In genomic region chr2:5768946-5769345, GRCm38 (mm10) we compare ENCODE assay signal across 29 mouse cellular contexts. TPM values are rescaled to one million over a fixed set of nuclear protein-coding genes. Genes with fewer than 3 reads are reported as not detected.
DNase-seq lines count a peak whose midpoint lies in the region; ATAC-seq and TF ChIP-seq lines count a peak whose summit lies in the region.
"Had no signal": no experiment of that assay in that cellular context is flagged by ENCODE, and none has a peak within 500 bp of the region (broad histone marks: within the 10 kb centered on the region; RNA-seq: fewer than 3 reads in every experiment).

No protein-coding gene starts in this region.

- TF ChIP-seq CTCF in stomach, postnatal 0 days (IDR thresholded peaks at IDR 0.05; ENCODE audit: low read depth) = no peak

- TF ChIP-seq EP300 in stomach, postnatal 0 days (optimal IDR thresholded peaks at IDR 0.05) = no peak

- no peak overlapping the region for H3K9ac ChIP-seq in stomach, embryonic 15.5 days
- no peak overlapping the region for H3K9ac ChIP-seq in stomach, postnatal 0 days (ENCODE audit: low read length)
- H3K9ac ChIP-seq in midbrain, embryonic 16.5 days (ENCODE audit: low read depth, low read length) = no peak overlapping the region
- H3K9ac ChIP-seq: embryonic facial prominence, embryonic 13.5 days; embryonic facial prominence, embryonic 15.5 days; forebrain, embryonic 12.5 days had no signal

- H3K79me2 ChIP-seq in macrophage (ENCODE audit: inconsistent target) = no peaks in the 10 kb centered on the region

- H3K27me3 ChIP-seq in stomach, embryonic 15.5 days (replicated peaks) = no peaks in the 10 kb centered on the region
- no peaks in the 10 kb centered on the region for H3K27me3 ChIP-seq in stomach, postnatal 0 days (ENCODE audit: control insufficient read depth, insufficient read depth, low read length)
- no peaks in the 10 kb centered on the region for H3K27me3 ChIP-seq in midbrain, embryonic 16.5 days (ENCODE audit: control insufficient read depth, insufficient read depth, low read depth, low read length)
- H3K27me3 ChIP-seq: CH12.LX; embryonic facial prominence, embryonic 13.5 days; embryonic facial prominence, embryonic 15.5 days; forebrain, embryonic 12.5 days had no signal

- no peak overlapping the region for H3K4me2 ChIP-seq in stomach, embryonic 15.5 days
- no peak overlapping the region for H3K4me2 ChIP-seq in stomach, postnatal 0 days (replicated peaks; ENCODE audit: low read depth)
- H3K4me2 ChIP-seq in midbrain, embryonic 16.5 days (ENCODE audit: low read length) = no peak overlapping the region
- H3K4me2 ChIP-seq: embryonic facial prominence, embryonic 13.5 days; embryonic facial prominence, embryonic 15.5 days; forebrain, embryonic 12.5 days had no signal

- WGBS in stomach, embryonic 15.5 days = 87% methylated on average over 4 of the region's 4 CpGs
- 90% methylated on average over 4 of the region's 4 CpGs for WGBS in stomach, postnatal 0 days
- WGBS in macrophage (ENCODE audit: missing documents) = 100% methylated on average over 4 of the region's 4 CpGs
- whole genome bisulfite sequencing in midbrain, embryonic 16.5 days = 94% methylated on average over 4 of the region's 4 CpGs

- peak; percentile 60 for DNase-seq in heart, adult 11 months
- no peak for DNase-seq in heart, postnatal 4 days
- no peak for DNase-seq in stomach, postnatal 0 days (ENCODE audit: low spot score)
- peak; percentile 27 for DNase-seq in Muller cell, postnatal 12 days (ENCODE audit: inconsistent ontology term)
- no peak for DNase-seq in testis, postnatal 14 days (ENCODE audit: low spot score)
- DNase-seq: adrenal gland, adult 8-10 months; adrenal gland, postnatal 14 days; adrenal gland, postnatal 36 days; cerebellum, adult 18-20 months; cerebellum, adult 8-10 months; cerebellum, adult 9-11 months; cerebellum, postnatal 14 days; cerebellum, postnatal 36 days; embryo, embryonic 11 days had no signal

- no peak overlapping the region for H3K4me3 ChIP-seq in stomach, embryonic 15.5 days (replicated peaks)
- H3K4me3 ChIP-seq in stomach, postnatal 0 days (ENCODE audit: low read depth, low read length) = no peak overlapping the region
- H3K4me3 ChIP-seq in macrophage (ENCODE audit: inconsistent target) = no peak overlapping the region
- H3K4me3 ChIP-seq in midbrain, embryonic 16.5 days (ENCODE audit: low read depth, low read length) = no peak overlapping the region
- H3K4me3 ChIP-seq: embryonic facial prominence, embryonic 13.5 days; embryonic facial prominence, embryonic 15.5 days; erythroblast, embryonic 14.5 days; forebrain, embryonic 10.5 days; forebrain, embryonic 12.5 days had no signal

- no peaks in the 10 kb centered on the region for H3K36me3 ChIP-seq in stomach, embryonic 15.5 days
- H3K36me3 ChIP-seq in stomach, postnatal 0 days (ENCODE audit: control insufficient read depth, insufficient read depth, low read length) = no peaks in the 10 kb centered on the region
- no peaks in the 10 kb centered on the region for H3K36me3 ChIP-seq in macrophage (ENCODE audit: inconsistent target)
- no peaks in the 10 kb centered on the region for H3K36me3 ChIP-seq in midbrain, embryonic 16.5 days (ENCODE audit: control insufficient read depth, insufficient read depth, low read length)
- H3K36me3 ChIP-seq: embryonic facial prominence, embryonic 13.5 days; embryonic facial prominence, embryonic 15.5 days; forebrain, embryonic 10.5 days; forebrain, embryonic 12.5 days; G1E had no signal

- no peaks in the 10 kb centered on the region for H3K9me3 ChIP-seq in stomach, embryonic 15.5 days
- no peaks in the 10 kb centered on the region for H3K9me3 ChIP-seq in stomach, postnatal 0 days (ENCODE audit: control insufficient read depth, low read length)
- H3K9me3 ChIP-seq in midbrain, embryonic 16.5 days (replicated peaks; ENCODE audit: control insufficient read depth, low read length, poor library complexity, severe bottlenecking) = no peaks in the 10 kb centered on the region
- H3K9me3 ChIP-seq: embryonic facial prominence, embryonic 13.5 days; embryonic facial prominence, embryonic 15.5 days; forebrain, embryonic 10.5 days; forebrain, embryonic 12.5 days; G1E had no signal

- no peaks in the 10 kb centered on the region for H3K4me1 ChIP-seq in stomach, embryonic 15.5 days
- H3K4me1 ChIP-seq in stomach, postnatal 0 days (replicated peaks; ENCODE audit: control insufficient read depth, insufficient read depth) = no peaks in the 10 kb centered on the region
- 0 out of 2 replicates have a peak, but pooled peaks cover 4% of the 10 kb centered on the region for H3K4me1 ChIP-seq in midbrain, embryonic 16.5 days (ENCODE audit: control insufficient read depth, insufficient read depth, low read length)
- H3K4me1 ChIP-seq: embryonic facial prominence, embryonic 13.5 days; embryonic facial prominence, embryonic 15.5 days; forebrain, embryonic 10.5 days; forebrain, embryonic 12.5 days had no signal

- 0 out of 2 replicates have a peak, but pooled peaks have one; percentile 39 for ATAC-seq in stomach, embryonic 15.5 days (ENCODE audit: insufficient read depth, low FRiP score, low read depth)
- ATAC-seq in stomach, postnatal 0 days (ENCODE audit: low FRiP score, low TSS enrichment) = no peak
- no peak for ATAC-seq in midbrain, embryonic 16.5 days
- ATAC-seq: activated CD4-positive, CD25-positive, alpha-beta regulatory T cell, adult 4 months; CD4-positive, CD25-positive, alpha-beta regulatory T cell, adult 4 months; forebrain, embryonic 14.5 days; forebrain, embryonic 16.5 days; Patski had no signal

- no peak overlapping the region for H3K27ac ChIP-seq in stomach, embryonic 15.5 days
- H3K27ac ChIP-seq in stomach, postnatal 0 days (replicated peaks) = no peak overlapping the region
- peak overlapping the region; percentile 87 for H3K27ac ChIP-seq in macrophage
- H3K27ac ChIP-seq in midbrain, embryonic 16.5 days (ENCODE audit: low read length) = no peak overlapping the region
- H3K27ac ChIP-seq: embryonic facial prominence, embryonic 13.5 days; embryonic facial prominence, embryonic 15.5 days; forebrain, embryonic 10.5 days; forebrain, embryonic 12.5 days had no signal

RNA-seq across cellular contexts. Expression of gene Camk1d, which starts 54.6 kb away (rescaled TPM):
- total RNA-seq in heart, postnatal 4 days (2021) = 10 to 100 TPM; 12.6 to 15.2 TPM
- 17.9 and 18.4 TPM in 2 replicates for polyA plus RNA-seq in stomach, embryonic 15.5 days (2015; fragmentation: Nextera tagmentation; extraction: Ambion mirVana)
- polyA plus RNA-seq in stomach, postnatal 0 days (2015; fragmentation: Nextera tagmentation; extraction: Ambion mirVana) = 6.7 and 8.4 TPM in 2 replicates
- total RNA-seq in macrophage (2018; cell fraction: chromatin; rRNA removed) = 100 to 1,000 TPM in 2 of 26 experiments, 10 to 100 TPM in 24; 28.2 to 149 (median 49.3) TPM
- total RNA-seq in macrophage (2018; cell fraction: cytosol; rRNA removed) = 10 to 100 TPM; 10.9 to 30.9 (median 16.0) TPM
- total RNA-seq in macrophage (2018; cell fraction: nucleus; rRNA removed) = 10 to 100 TPM; 11.4 to 55.5 (median 30.2) TPM
- polyA plus RNA-seq in macrophage (2018) = 8.8 to 14.3 TPM (median 11.1 TPM) in 3 replicates
- polyA plus RNA-seq in midbrain, embryonic 16.5 days (2015; fragmentation: Nextera tagmentation; extraction: Ambion mirVana) = 7.2 and 7.7 TPM in 2 replicates

Comparison
In these comparisons a context has a peak if more than half of its experiments do, and no peak if none do; other contexts are left out.
1. DNase-seq: peak in heart, adult 11 months (single experiment) and Muller cell, postnatal 12 days (single experiment); none in heart, postnatal 4 days (single experiment), stomach, postnatal 0 days (single experiment) and testis, postnatal 14 days (single experiment).